ENCODE assay signal across 31 mouse cellular contexts in the genomic region with DNA sequence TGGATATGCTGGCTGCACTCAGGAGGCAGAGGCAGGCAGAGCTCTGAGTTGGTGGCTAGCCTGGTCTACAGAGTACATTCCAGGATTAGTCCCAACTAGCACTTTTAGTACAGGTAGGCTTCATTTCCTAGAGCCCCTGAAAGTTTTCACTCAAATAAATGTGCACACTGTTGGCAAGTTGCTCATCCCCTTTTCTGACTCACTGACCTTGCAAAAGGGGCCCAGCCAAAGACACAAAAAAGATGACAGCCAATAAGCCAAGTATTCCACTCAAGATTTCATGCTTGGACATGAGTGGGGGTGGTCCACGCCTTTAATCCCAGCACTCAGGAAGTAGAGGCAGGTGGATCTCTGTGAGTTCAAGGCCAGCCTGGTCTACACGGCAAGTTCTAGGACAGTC. TPM values are rescaled to one million over a fixed set of nuclear protein-coding genes. Genes with fewer than 3 reads are reported as not detected.
A peak's percentile ranks its signal among the peaks of the same experiment; 100 is the strongest.
DNase-seq lines count a peak whose midpoint lies in the region; ATAC-seq and TF ChIP-seq lines count a peak whose summit lies in the region.
"Had no signal": no experiment of that assay in that cellular context is flagged by ENCODE, and none has a peak within 500 bp of the region (broad histone marks: within the 10 kb centered on the region; RNA-seq: fewer than 3 reads in every experiment).

No protein-coding gene starts in this region.

- no peak for TF ChIP-seq EP300 in stomach, postnatal 0 days (optimal IDR thresholded peaks at IDR 0.05)

- TF ChIP-seq CTCF in stomach, postnatal 0 days (IDR thresholded peaks at IDR 0.05; ENCODE audit: low read depth), result no peak

- peak overlapping the region; percentile 93 for H3K27ac ChIP-seq in intestine, embryonic 16.5 days (ENCODE audit: low read length)
- no peak overlapping the region for H3K27ac ChIP-seq in stomach, postnatal 0 days (replicated peaks)
- H3K27ac ChIP-seq: forebrain, embryonic 10.5 days; forebrain, embryonic 13.5 days; heart, adult 2 months; heart, embryonic 10.5 days; heart, embryonic 13.5 days; hindbrain, embryonic 14.5 days; hindbrain, postnatal 0 days had no signal

- no peaks in the 10 kb centered on the region for H3K27me3 ChIP-seq in intestine, embryonic 16.5 days (replicated peaks; ENCODE audit: control insufficient read depth, insufficient read depth, low read length)
- no peaks in the 10 kb centered on the region for H3K27me3 ChIP-seq in stomach, postnatal 0 days (ENCODE audit: control insufficient read depth, insufficient read depth, low read length)
- H3K27me3 ChIP-seq: heart, embryonic 13.5 days had no signal

- no peaks in the 10 kb centered on the region for H3K36me3 ChIP-seq in intestine, embryonic 16.5 days (ENCODE audit: control insufficient read depth, insufficient read depth, low read length)
- no peaks in the 10 kb centered on the region for H3K36me3 ChIP-seq in stomach, postnatal 0 days (ENCODE audit: control insufficient read depth, insufficient read depth, low read length)
- H3K36me3 ChIP-seq: forebrain, embryonic 10.5 days; G1E; heart, embryonic 10.5 days; heart, embryonic 13.5 days had no signal

- peaks cover 28% of the 10 kb centered on the region for H3K4me1 ChIP-seq in intestine, embryonic 16.5 days (ENCODE audit: control insufficient read depth, insufficient read depth, low read length)
- no peaks in the 10 kb centered on the region for H3K4me1 ChIP-seq in stomach, postnatal 0 days (replicated peaks; ENCODE audit: control insufficient read depth, insufficient read depth)

- no peaks in the 10 kb centered on the region for H3K9me3 ChIP-seq in intestine, embryonic 16.5 days (ENCODE audit: control insufficient read depth, low read length)
- no peaks in the 10 kb centered on the region for H3K9me3 ChIP-seq in stomach, postnatal 0 days (ENCODE audit: control insufficient read depth, low read length)
- H3K9me3 ChIP-seq: forebrain, embryonic 10.5 days; forebrain, embryonic 13.5 days; G1E; heart, embryonic 10.5 days; heart, embryonic 13.5 days had no signal

- H3K9ac ChIP-seq in intestine, embryonic 16.5 days (ENCODE audit: low read depth, low read length), result no peak overlapping the region
- no peak overlapping the region for H3K9ac ChIP-seq in stomach, postnatal 0 days (ENCODE audit: low read length)
- H3K9ac ChIP-seq: forebrain, embryonic 13.5 days; heart, embryonic 13.5 days; hindbrain, embryonic 14.5 days had no signal

- DNase-seq in adrenal gland, adult 2 months, result peak; percentile 54
- no peak for DNase-seq in adrenal gland, adult 8-10 months
- peak; percentile 29 to 49 for DNase-seq in adrenal gland, postnatal 36 days
- no peak for DNase-seq in stomach, postnatal 0 days (ENCODE audit: low spot score)
- no peak for DNase-seq in ovary, postnatal 10 days (ENCODE audit: low spot score)
- DNase-seq: B cell, adult 2 months; cerebellum, adult 18-20 months; cerebellum, adult 9-10 months; cerebellum, postnatal 14 days; gastrocnemius, postnatal 10 days; gastrocnemius, postnatal 36 days; heart, adult 2 months; heart, postnatal 14 days; heart, postnatal 4 days; kidney, adult 18-20 months had no signal

- no peak for ATAC-seq in intestine, embryonic 16.5 days
- ATAC-seq in stomach, postnatal 0 days (ENCODE audit: low FRiP score, low TSS enrichment), result no peak
- ATAC-seq: forebrain, embryonic 13.5 days; forebrain, embryonic 16.5 days; hindbrain, postnatal 0 days; inflammation-experienced regulatory T-cells, adult 6 months; Patski had no signal

- no peak overlapping the region for H3K4me3 ChIP-seq in intestine, embryonic 16.5 days (ENCODE audit: low read length)
- H3K4me3 ChIP-seq in stomach, postnatal 0 days (ENCODE audit: low read depth, low read length), result no peak overlapping the region
- H3K4me3 ChIP-seq: forebrain, embryonic 10.5 days; forebrain, embryonic 13.5 days; heart, adult 2 months; heart, embryonic 10.5 days; heart, embryonic 13.5 days had no signal

- WGBS in intestine, embryonic 16.5 days, result 67% methylated on average over 2 of the region's 2 CpGs
- 90% methylated on average over 2 of the region's 2 CpGs for WGBS in stomach, postnatal 0 days

- H3K4me2 ChIP-seq in intestine, embryonic 16.5 days (ENCODE audit: low read depth, low read length), result no peak overlapping the region
- no peak overlapping the region for H3K4me2 ChIP-seq in stomach, postnatal 0 days (replicated peaks; ENCODE audit: low read depth)
- H3K4me2 ChIP-seq: forebrain, embryonic 13.5 days; heart, embryonic 13.5 days; hindbrain, embryonic 14.5 days had no signal

RNA-seq across cellular contexts. Expression of gene Oat, which starts 5.2 kb away (rescaled TPM):
- 100 to 1,000 TPM in 1 of 2 experiments, 10 to 100 TPM in 1; 99.3 to 144 TPM for total RNA-seq in adrenal gland, adult 2 months (2021)
- 87.9 and 111 TPM in 2 replicates for polyA plus RNA-seq in adrenal gland, adult 2 months (2012; rRNA removed)
- 100 to 1,000 TPM; 140 to 156 (median 148) TPM for total RNA-seq in adrenal gland, adult 8-10 months (2022)
- total RNA-seq in adrenal gland, postnatal 36 days (2021), result 100 to 1,000 TPM; 130 to 141 TPM
- polyA plus RNA-seq in intestine, embryonic 16.5 days (2015; fragmentation: Nextera tagmentation; extraction: Ambion mirVana), result 1,956 and 2,187 TPM in 2 replicates
- polyA plus RNA-seq in stomach, postnatal 0 days (2015; fragmentation: Nextera tagmentation; extraction: Ambion mirVana), result 139 and 155 TPM in 2 replicates

RNA-seq across cellular contexts. Expression of gene Nkx1-2, which starts 18.0 kb away (rescaled TPM):
- total RNA-seq in adrenal gland, adult 2 months (2021), result not detected
- not detected in 2 replicates for polyA plus RNA-seq in adrenal gland, adult 2 months (2012; rRNA removed)
- not detected for total RNA-seq in adrenal gland, adult 8-10 months (2022)
- not detected for total RNA-seq in adrenal gland, postnatal 36 days (2021)
- polyA plus RNA-seq in intestine, embryonic 16.5 days (2015; fragmentation: Nextera tagmentation; extraction: Ambion mirVana), result 0.59 and 0.70 TPM in 2 replicates
- polyA plus RNA-seq in stomach, postnatal 0 days (2015; fragmentation: Nextera tagmentation; extraction: Ambion mirVana), result not detected in 2 replicates
- total RNA-seq: gastrocnemius, adult 18-20 months; gastrocnemius, postnatal 10 days; gastrocnemius, postnatal 36 days; granulocyte monocyte progenitor cell, adult 5-6 weeks; heart, adult 2 months; heart, postnatal 14 days; heart, postnatal 4 days; hindbrain, postnatal 0 days had no signal
- polyA plus RNA-seq: embryonic facial prominence, embryonic 11.5 days; embryonic facial prominence, embryonic 14.5 days; G1E; heart, adult 2 months; heart, embryonic 10.5 days; heart, embryonic 13.5 days; heart, embryonic 16.5 days; inflammation-experienced regulatory T-cells, adult 6 months had no signal

RNA-seq across cellular contexts. Expression of gene Lhpp, which starts 29.0 kb away (rescaled TPM):
- total RNA-seq in adrenal gland, adult 2 months (2021), result 10 to 100 TPM; 23.0 to 25.2 TPM
- 27.8 and 38.6 TPM in 2 replicates for polyA plus RNA-seq in adrenal gland, adult 2 months (2012; rRNA removed)
- 10 to 100 TPM; 26.7 to 38.0 (median 29.8) TPM for total RNA-seq in adrenal gland, adult 8-10 months (2022)
- 10 to 100 TPM; 19.2 to 27.6 TPM for total RNA-seq in adrenal gland, postnatal 36 days (2021)
- 47.8 and 54.7 TPM in 2 replicates for polyA plus RNA-seq in intestine, embryonic 16.5 days (2015; fragmentation: Nextera tagmentation; extraction: Ambion mirVana)
- 8.0 and 9.3 TPM in 2 replicates for polyA plus RNA-seq in stomach, postnatal 0 days (2015; fragmentation: Nextera tagmentation; extraction: Ambion mirVana)

Comparison
In these comparisons a context has a peak if more than half of its experiments do, and no peak if none do; other contexts are left out.
1. DNase-seq: peak in adrenal gland, adult 2 months (single experiment) and adrenal gland, postnatal 36 days (2 of 2); none in adrenal gland, adult 8-10 months (single experiment), stomach, postnatal 0 days (single experiment) and ovary, postnatal 10 days (single experiment).